Mouse (Mus musculus) adrenal gland, postnatal 36 days (tissue): Measurements from ENCODE around the gene Rubcnl. TPM values are rescaled to one million over a fixed set of nuclear protein-coding genes. Genes with fewer than 3 reads are reported as not detected.
A peak's percentile ranks its signal among the peaks of the same experiment; 100 is the strongest.

ENCODE experiments used
- DNase-seq, 2 experiments: peaks; one replicate each; pipeline ENCODE4 v3.0.0; 2021; ENCODE audit warnings: mixed read lengths in 1 of 2
- long read RNA-seq, 2 experiments: library from polyadenylated mRNA; stranded (forward); transcript quantifications; one replicate each; pipeline ENCODE4 v2.0.0; 2021; ENCODE audit warnings: borderline sequencing depth in 2 of 2
- total RNA-seq, 2 experiments: library from RNA; stranded (reverse); gene quantifications; 2 replicates each; pipeline ENCODE4 v1.2.3; 2021

Rubcnl gene
- total RNA-seq, result 1 to 10 TPM in 1 of 2 experiments, under 1 TPM in 1; 0.63 to 3.2 TPM
- long read RNA-seq, experiment 1, partial matches to known transcripts, result 0 of 1 reads
- long read RNA-seq, experiment 1, other reads (novel, unspliced or antisense), result 1 of 1 reads
- long read RNA-seq, experiment 2, result 0 reads

- DNase-seq, result peak; percentile 81 to 84
Observed at GRCm38 (mm10) chr14:75015856-75016714, at the start of gene Rubcnl. Gene Rubcnl (plus strand): TSS chr14:75016027.

GRCm38 (mm10) chr14:74972216-74972615 lies 43.6 kb upstream of the Rubcnl start:
- DNase-seq, result no peak

GRCm38 (mm10) chr14:74972687-74973086 lies 43.1 kb upstream of the Rubcnl start:
- DNase-seq, result no peak

- DNase-seq, result peak; percentile 22 to 51
Observed at GRCm38 (mm10) chr14:74974136-74974651, 41.6 kb upstream of the Rubcnl start.

GRCm38 (mm10) chr14:74976972-74977371 lies 38.9 kb upstream of the Rubcnl start:
- DNase-seq, result no peak

- no peak for DNase-seq
Observed at GRCm38 (mm10) chr14:74981016-74981415, 34.8 kb upstream of the Rubcnl start.

GRCm38 (mm10) chr14:74983079-74983478 lies 32.7 kb upstream of the Rubcnl start:
- no peak for DNase-seq

GRCm38 (mm10) chr14:74984817-74985391 lies 30.9 kb upstream of the Rubcnl start:
- DNase-seq, result no peak

GRCm38 (mm10) chr14:74985658-74986057 lies 30.2 kb upstream of the Rubcnl start:
- DNase-seq, result no peak

GRCm38 (mm10) chr14:74986527-74986926 lies 29.3 kb upstream of the Rubcnl start:
- DNase-seq, result no peak

GRCm38 (mm10) chr14:74989322-74989721 lies 26.5 kb upstream of the Rubcnl start:
- DNase-seq, result no peak

- no peak for DNase-seq
Observed at GRCm38 (mm10) chr14:74989909-74990308, 25.9 kb upstream of the Rubcnl start.

GRCm38 (mm10) chr14:74990504-74990903 lies 25.3 kb upstream of the Rubcnl start:
- peak in 1 of 2 experiments; percentile 19 for DNase-seq

GRCm38 (mm10) chr14:74996556-74996955 lies 19.3 kb upstream of the Rubcnl start:
- no peak for DNase-seq

GRCm38 (mm10) chr14:74997041-74997440 lies 18.8 kb upstream of the Rubcnl start:
- no peak for DNase-seq

- no peak for DNase-seq
Observed at GRCm38 (mm10) chr14:75001364-75001763, 14.5 kb upstream of the Rubcnl start.

- no peak for DNase-seq
Observed at GRCm38 (mm10) chr14:75003356-75003755, 12.5 kb upstream of the Rubcnl start.

GRCm38 (mm10) chr14:75005478-75006199 lies 10.2 kb upstream of the Rubcnl start:
- no peak for DNase-seq

- no peak for DNase-seq
Observed at GRCm38 (mm10) chr14:75010346-75010745, 5.5 kb upstream of the Rubcnl start.

- peak; percentile 55 to 68 for DNase-seq
Observed at GRCm38 (mm10) chr14:75010986-75011655, 4.7 kb upstream of the Rubcnl start.

- DNase-seq, result no peak
Observed at GRCm38 (mm10) chr14:75016715-75017020, 841 bp downstream of the Rubcnl start.

GRCm38 (mm10) chr14:75017277-75017676 lies 1.4 kb downstream of the Rubcnl start:
- no peak for DNase-seq
